Mouse (Mus musculus) frontal cortex, postnatal 14 days (tissue): ENCODE measurements around the gene Mobp.

Experiments
- DNase-seq, 2 experiments: peaks; one replicate each; pipeline ENCODE4 v3.0.0; 2022; ENCODE audit warnings: low spot score in 2 of 2

Mobp gene

GRCm38 (mm10) chr9:120210865-120211264 is 61.4 kb downstream of the Mobp start:
- DNase-seq = no peak

- no peak for DNase-seq
These were observed 63.4 kb downstream of the Mobp start for GRCm38 (mm10) chr9:120212936-120213335.

GRCm38 (mm10) chr9:120214978-120215495 is 65.5 kb downstream of the Mobp start:
- no peak for DNase-seq

- DNase-seq = no peak
These were observed 69.9 kb downstream of the Mobp start for GRCm38 (mm10) chr9:120219411-120219810.
